Mouse (Mus musculus) CH12.LX (cell line): Measurements from ENCODE around the gene Tspan4. TPM values are rescaled to one million over a fixed set of nuclear protein-coding genes. Genes with fewer than 3 reads are reported as not detected.

ENCODE experiments used
- DNase-seq: peaks from one replicate; pipeline ENCODE4 v3.0.0-alpha.2; 2013; ENCODE audit errors: extremely low read depth
- H3K27ac ChIP-seq: 2 replicates; pipeline ENCODE4 v1.5.1; 2012; ENCODE audit warnings: low read depth, mild to moderate bottlenecking, control low read depth, moderate library complexity; ENCODE audit not compliant: insufficient read depth
- H3K27me3 ChIP-seq: replicated peaks from 2 replicates; pipeline ENCODE3; 2012; ENCODE audit warnings: inconsistent platforms
- H3K36me3 ChIP-seq, 2 experiments: replicated peaks in 1 of 2; 2 replicates each; pipeline versions ENCODE3 to v1.6.1; 2012; ENCODE audit warnings: inconsistent platforms in 1 of 2, low read length in 1 of 2, mild to moderate bottlenecking in 1 of 2, mixed read lengths in 1 of 2, moderate library complexity in 1 of 2; ENCODE audit not compliant: control insufficient read depth in 1 of 2, insufficient read depth in 1 of 2
- H3K4me1 ChIP-seq, 2 experiments: 2 replicates each; pipeline ENCODE4 v1.6.1; 2012; ENCODE audit warnings: inconsistent platforms in 1 of 2, moderate library complexity in 1 of 2; ENCODE audit not compliant: insufficient read depth in 2 of 2, control insufficient read depth in 1 of 2
- H3K4me2 ChIP-seq: 2 replicates; pipeline ENCODE4 v1.6.1; 2012; ENCODE audit warnings: low read depth, mild to moderate bottlenecking, control low read depth; ENCODE audit not compliant: poor library complexity, insufficient read depth, severe bottlenecking
- H3K4me3 ChIP-seq, 3 experiments: fragments of 150-350 bp in 1 of 3; sonication (generic) in 1 of 3; replicated peaks in 1 of 3; 2 replicates each; pipeline versions ENCODE3 to v1.5.1; 2011 to 2012; ENCODE audit warnings: low read depth in 2 of 3, low read length in 2 of 3, mild to moderate bottlenecking in 2 of 3, moderate library complexity in 2 of 3, control low read depth in 1 of 3, improper control_type of control experiment in 1 of 3, inconsistent platforms in 1 of 3, mixed read lengths in 1 of 3; ENCODE audit not compliant: poor library complexity in 1 of 3
- H3K79me2 ChIP-seq: replicated peaks from 2 replicates; pipeline ENCODE4 v1.6.1; 2012; ENCODE audit warnings: mild to moderate bottlenecking, moderate library complexity; ENCODE audit not compliant: control insufficient read depth, poor library complexity, insufficient read depth, severe bottlenecking; ENCODE audit errors: extremely low read depth
- H3K9ac ChIP-seq: 2 replicates; pipeline ENCODE4 v1.6.1; 2012; ENCODE audit warnings: low read depth, mild to moderate bottlenecking, control low read depth, moderate library complexity; ENCODE audit not compliant: insufficient read depth
- H3K9me3 ChIP-seq: replicated peaks from 2 replicates; pipeline ENCODE3; 2012; ENCODE audit warnings: low read length, inconsistent platforms, mixed read lengths
- CHD1 ChIP-seq: IDR thresholded peaks from 2 replicates; pipeline ENCODE4 v1.6.1; 2012; ENCODE audit warnings: low read depth, low read length, improper control_type of control experiment, inconsistent platforms
- CTCF ChIP-seq, 2 experiments: IDR thresholded peaks in 1 of 2; conservative IDR thresholded peaks in 1 of 2; 2 replicates each; pipeline ENCODE4 v1.5.1; 2011 to 2012; ENCODE audit warnings: low read depth in 2 of 2, low read length in 2 of 2, improper control_type of control experiment in 1 of 2, inconsistent platforms in 1 of 2, mild to moderate bottlenecking in 1 of 2, moderate library complexity in 1 of 2
- E2F4 ChIP-seq: IDR thresholded peaks from 2 replicates; pipeline ENCODE4 v1.6.1; 2011; ENCODE audit warnings: low read depth, low read length, improper control_type of control experiment; ENCODE audit not compliant: insufficient replicate concordance
- EP300 ChIP-seq: IDR thresholded peaks from 2 replicates; pipeline ENCODE4 v1.6.1; 2011; ENCODE audit warnings: low read length, improper control_type of control experiment
- ETS1 ChIP-seq: conservative IDR thresholded peaks from 2 replicates; pipeline ENCODE4 v1.6.1; 2012; ENCODE audit warnings: low read depth, mild to moderate bottlenecking, inconsistent platforms, low read length, improper control_type of control experiment, moderate library complexity
- HCFC1 ChIP-seq: IDR thresholded peaks from 2 replicates; pipeline ENCODE4 v1.6.1; 2012; ENCODE audit warnings: low read depth, mild to moderate bottlenecking, inconsistent platforms, low read length, improper control_type of control experiment
- IRF4 ChIP-seq: IDR thresholded peaks from 2 replicates; pipeline ENCODE4 v1.6.1; 2014; ENCODE audit warnings: low read depth, mild to moderate bottlenecking, inconsistent platforms, low read length, improper control_type of control experiment
- JUN ChIP-seq: IDR thresholded peaks from 2 replicates; pipeline ENCODE4 v1.6.1; 2011; ENCODE audit warnings: low read depth, mild to moderate bottlenecking, low read length, improper control_type of control experiment, moderate library complexity; ENCODE audit not compliant: insufficient read depth
- JUND ChIP-seq: conservative IDR thresholded peaks from 2 replicates; pipeline ENCODE4 v1.6.1; 2011; ENCODE audit warnings: low read depth, low read length, improper control_type of control experiment
- KAT2A ChIP-seq: IDR thresholded peaks from 2 replicates; pipeline ENCODE4 v1.6.1; 2012; ENCODE audit warnings: low read length, improper control_type of control experiment, inconsistent platforms; ENCODE audit not compliant: insufficient replicate concordance
- MEF2A ChIP-seq: IDR thresholded peaks from 2 replicates; pipeline ENCODE4 v1.6.1; 2014; ENCODE audit warnings: low read depth, mild to moderate bottlenecking, inconsistent platforms, low read length, improper control_type of control experiment, borderline replicate concordance
- NELFE ChIP-seq: IDR thresholded peaks from 2 replicates; pipeline ENCODE4 v1.6.1; 2011; ENCODE audit warnings: low read depth, low read length, improper control_type of control experiment
- PAX5 ChIP-seq: IDR thresholded peaks from 2 replicates; pipeline ENCODE4 v1.6.1; 2012; ENCODE audit warnings: low read length, inconsistent platforms, mixed read lengths
- POLR2AphosphoS2 ChIP-seq: IDR thresholded peaks from 2 replicates; pipeline ENCODE4 v1.6.1; 2011; ENCODE audit warnings: low read depth, low read length, improper control_type of control experiment
- RAD21 ChIP-seq: IDR thresholded peaks from 2 replicates; pipeline ENCODE4 v1.6.1; 2011; ENCODE audit warnings: low read depth, mild to moderate bottlenecking, low read length, improper control_type of control experiment, moderate library complexity
- RCOR1 ChIP-seq: conservative IDR thresholded peaks from 2 replicates; pipeline ENCODE4 v1.6.1; 2012; ENCODE audit warnings: low read depth, mild to moderate bottlenecking, inconsistent platforms, low read length, improper control_type of control experiment
- SIN3A ChIP-seq: IDR thresholded peaks from 2 replicates; pipeline ENCODE4 v1.6.1; 2012; ENCODE audit warnings: low read length, improper control_type of control experiment, inconsistent platforms
- SMC3 ChIP-seq: IDR thresholded peaks from 2 replicates; pipeline ENCODE4 v1.6.1; 2011; ENCODE audit warnings: low read depth, low read length, improper control_type of control experiment
- TBP ChIP-seq: conservative IDR thresholded peaks from 2 replicates; pipeline ENCODE4 v1.6.1; 2011; ENCODE audit warnings: low read depth, low read length, improper control_type of control experiment
- TCF12 ChIP-seq: IDR thresholded peaks from 2 replicates; pipeline ENCODE4 v1.6.1; 2014; ENCODE audit warnings: low read depth, mild to moderate bottlenecking, inconsistent platforms, low read length, improper control_type of control experiment
- ZKSCAN1 ChIP-seq: IDR thresholded peaks from 2 replicates; pipeline ENCODE4 v1.6.1; 2012; ENCODE audit warnings: low read depth, inconsistent platforms, low read length, improper control_type of control experiment, borderline replicate concordance
- ZNF384 ChIP-seq: IDR thresholded peaks from 2 replicates; pipeline ENCODE4 v1.6.1; 2012; ENCODE audit warnings: low read depth, low read length, improper control_type of control experiment, inconsistent platforms
- dilution Hi-C: fragments of 300-500 bp; cut with MboI; formaldehyde crosslinking; loops from 2 replicates; pipeline ENCODE4 v1.14.3; 2020; ENCODE audit warnings: low sequenced_read_pairs; ENCODE audit not compliant: extremely low pct_unique_long_range_greater_than_20kb, extremely low pct_ligation_motif_present
- in situ Hi-C: fragments of 300-500 bp; cut with MboI; formaldehyde crosslinking; loops from 3 replicates; pipeline ENCODE4 v1.14.3; 2019; ENCODE audit warnings: low sequenced_read_pairs, low pct_ligation_motif_present, low pct_unique_long_range_greater_than_20kb, mixed read lengths
- polyA plus RNA-seq: library from polyadenylated mRNA; unstranded; fragments of >175 nt; gene quantifications from 2 replicates; pipeline ENCODE4 v1.2.1, GENCODE M21; 2012; ENCODE audit warnings: low read depth; ENCODE audit not compliant: insufficient read length
- total RNA-seq, 2 experiments: library from RNA; depleted of rRNA; stranded (reverse); fragments of 300-350 nt in 1 of 2; fragments of >200 nt in 1 of 2; gene quantifications; 2 replicates each; pipeline ENCODE4 v1.2.3; 2012 to 2014

The Tspan4 gene
- total and polyA plus RNA-seq, 3 experiments, result 21.2 to 28.9 (median 28.4) TPM

- peaks cover 2% of the 10 kb centered on the region for H3K27me3 ChIP-seq
- DNase-seq, result no peak
- dilution Hi-C loops, result no loop called here
- no peak overlapping the region for H3K4me3 ChIP-seq
- H3K9ac ChIP-seq, result no peak overlapping the region
- TF ChIP-seq JUN (no peak), CHD1 (no peak), NELFE (no peak), PAX5 (no peak), IRF4 (no peak), SMC3 (no peak), TCF12 (no peak), CTCF (conservative IDR thresholded peaks at IDR 0.05 in 1 of 2, IDR thresholded peaks at IDR 0.05 in 1 of 2; ENCODE audit: low read depth in 2 of 2, low read length in 2 of 2) (no peak), ETS1 (no peak), SIN3A (no peak), MEF2A (no peak), ZKSCAN1 (no peak), ZNF384 (no peak), RAD21 (no peak)
- TF ChIP-seq, all 38 proteins: peak for 0
- Histone ChIP-seq H3K4me1 (no peaks in the 10 kb centered on the region), H3K79me2 (no peaks in the 10 kb centered on the region), H3K27ac (no peak overlapping the region), H3K4me2 (no peak overlapping the region), H3K36me3 (peaks cover 20 to 29% of the 10 kb centered on the region in 2 experiments), H3K9me3 (no peaks in the 10 kb centered on the region)
- in situ Hi-C loops, result no loop called here
Observed at GRCm38 (mm10) chr7:141426948-141427730, 47.9 kb upstream of the Tspan4 start.

- peaks cover under 1 to 2% of the 10 kb centered on the region in 2 experiments; a peak in 3 of 4 replicates for H3K4me1 ChIP-seq
- H3K4me2 ChIP-seq, result no peak overlapping the region
Observed at GRCm38 (mm10) chr7:141428701-141429100, 46.3 kb upstream of the Tspan4 start.

More at GRCm38 (mm10) chr7:141428701-141429100, 46.3 kb upstream of the Tspan4 start:
- Histone ChIP-seq H3K27me3 (peaks cover 2% of the 10 kb centered on the region), H3K27ac (no peak overlapping the region), H3K4me3 (no peak overlapping the region), H3K9me3 (no peaks in the 10 kb centered on the region), H3K79me2 (no peaks in the 10 kb centered on the region), H3K9ac (no peak overlapping the region), H3K36me3 (peaks cover 35 to 45% of the 10 kb centered on the region in 2 experiments)
- in situ Hi-C loops, result no loop called here
- dilution Hi-C loops, result no loop called here
- DNase-seq, result no peak
- TF ChIP-seq EP300 (no peak), HCFC1 (no peak), JUND (no peak), POLR2AphosphoS2 (no peak), KAT2A (no peak), TBP (no peak), E2F4 (no peak), RCOR1 (no peak), TCF12 (no peak), JUN (no peak)
